Mouse (Mus musculus) heart, adult 2 months (tissue): ENCODE measurements around the gene Scfd2.

ENCODE experiments used
- CTCF ChIP-seq: fragments of 200-600 bp; IDR thresholded peaks from 2 replicates; pipeline ENCODE4 v1.8.1; 2022; ENCODE audit warnings: antibody characterized with exemption, mild to moderate bottlenecking, moderate library complexity
- POLR2A ChIP-seq: fragments of 200-500 bp; IDR thresholded peaks from 2 replicates; pipeline ENCODE4 v1.6.1; 2011; ENCODE audit warnings: mild to moderate bottlenecking, low read depth, low read length, control low read depth; ENCODE audit not compliant: insufficient read depth

GRCm38 (mm10) chr5:74188886-74189285, 342.7 kb downstream of the Scfd2 start:
- no peak for TF ChIP-seq POLR2A
- no peak for TF ChIP-seq CTCF
